Mouse (Mus musculus) cerebellum, adult 11-12 months (tissue): Measurements from ENCODE around the gene a.

Experiments
- DNase-seq: peaks from one replicate; pipeline ENCODE4 v3.0.0; 2022

Gene a

GRCm38 (mm10) chr2:154785284-154785683, 5.9 kb upstream of the a start:
- no peak for DNase-seq

- DNase-seq, result no peak
Measured at GRCm38 (mm10) chr2:154786187-154786586, 5.0 kb upstream of the a start.

GRCm38 (mm10) chr2:154786776-154787175, 4.4 kb upstream of the a start:
- DNase-seq, result no peak

DNA sequence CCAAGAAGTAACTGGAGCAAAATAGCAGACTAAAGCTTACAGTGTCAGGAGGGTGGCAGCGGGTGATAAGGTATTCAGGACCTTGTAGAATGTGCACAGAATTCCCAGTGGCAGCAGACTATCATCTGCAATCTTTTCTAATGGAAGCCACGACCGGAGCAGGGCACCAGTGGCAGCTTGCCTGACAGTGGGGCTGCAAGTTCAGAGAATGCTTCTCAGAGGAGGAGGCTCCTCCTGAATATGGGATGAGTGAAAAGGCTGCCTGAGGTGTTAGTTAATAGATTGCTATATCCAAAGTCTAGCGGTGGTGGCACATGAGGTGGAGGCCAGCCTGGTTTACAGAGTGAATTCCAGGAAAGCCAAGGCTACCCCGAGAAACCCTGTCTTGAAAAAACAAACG, 1.8 kb upstream of the a start:
- DNase-seq, result peak; percentile 34

GRCm38 (mm10) chr2:154789977-154790655, 1.1 kb upstream of the a start:
- peak; percentile 46 for DNase-seq

DNA sequence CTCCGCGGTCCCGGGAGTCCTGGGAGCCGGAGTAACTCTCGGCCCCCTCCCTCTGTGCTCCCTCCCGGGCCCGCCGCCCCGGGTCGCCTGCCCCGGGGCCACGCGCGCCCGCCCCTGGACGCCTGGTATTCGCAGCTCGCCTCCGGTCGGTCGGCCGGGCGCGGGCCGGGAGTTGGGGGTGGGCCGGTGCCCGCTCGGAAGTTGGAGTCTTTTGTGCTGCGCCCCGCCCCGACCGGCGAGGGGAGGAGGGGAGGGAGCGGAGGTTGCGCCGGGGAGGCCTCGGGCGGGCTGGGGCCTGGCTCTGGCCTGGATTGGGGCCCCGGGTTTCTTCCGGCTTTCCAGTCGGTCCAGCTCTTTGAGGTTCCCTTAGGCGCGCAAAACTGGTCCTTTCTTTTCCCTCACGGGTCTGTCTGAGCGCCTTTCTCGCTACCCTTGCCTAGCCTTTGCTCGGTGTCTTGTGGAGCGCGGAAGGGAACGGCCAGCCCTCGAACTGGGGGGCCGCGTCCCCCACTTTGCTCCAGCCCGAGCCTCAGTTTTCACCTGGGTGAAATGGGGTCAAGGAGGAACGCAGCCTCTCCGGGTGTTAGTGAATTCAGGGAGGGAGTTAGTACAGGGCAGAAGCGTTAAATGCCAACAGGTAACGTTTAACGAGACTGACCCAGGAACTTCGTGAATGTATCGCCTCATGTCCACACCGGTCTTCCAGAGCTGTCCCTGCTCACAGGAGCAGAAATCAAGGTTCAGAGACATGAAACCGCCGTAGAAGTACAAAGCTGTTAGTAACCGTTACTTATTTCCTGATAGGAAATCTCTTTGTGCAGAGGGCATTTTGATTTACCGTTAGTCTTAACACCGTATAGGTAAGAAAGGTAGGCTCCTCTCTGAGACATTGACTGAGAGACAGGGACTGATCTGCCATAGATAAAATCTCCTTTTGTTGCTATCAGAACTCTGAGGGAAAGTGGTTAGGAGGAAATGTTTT, 750 bp downstream of the a start:
- DNase-seq, result peak; percentile 77

DNA sequence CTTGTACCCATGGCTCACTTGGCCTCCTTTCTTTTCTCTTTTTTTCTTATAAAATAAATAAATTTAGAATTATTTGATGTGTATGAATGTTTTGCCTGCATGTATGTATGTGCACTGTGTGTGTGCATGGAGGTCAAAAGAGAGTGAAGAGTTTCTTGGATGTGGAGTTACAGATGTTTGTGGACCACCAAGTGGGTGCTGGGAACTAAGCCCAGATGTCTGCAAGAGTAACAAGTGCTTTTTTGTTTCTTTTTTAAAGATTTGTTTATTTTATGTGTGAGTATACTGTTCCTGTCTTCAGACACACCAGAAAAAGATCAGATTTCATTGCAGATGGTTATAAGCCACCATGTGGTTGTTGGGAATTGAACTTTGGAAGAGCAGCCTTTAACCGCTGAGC, 12.2 kb downstream of the a start:
- no peak for DNase-seq

- DNase-seq, result no peak
Measured at GRCm38 (mm10) chr2:154803845-154804244, 12.6 kb downstream of the a start.

GRCm38 (mm10) chr2:154807689-154808088, 16.5 kb downstream of the a start:
- DNase-seq, result no peak

GRCm38 (mm10) chr2:154809107-154809762, 18.0 kb downstream of the a start:
- no peak for DNase-seq

DNA sequence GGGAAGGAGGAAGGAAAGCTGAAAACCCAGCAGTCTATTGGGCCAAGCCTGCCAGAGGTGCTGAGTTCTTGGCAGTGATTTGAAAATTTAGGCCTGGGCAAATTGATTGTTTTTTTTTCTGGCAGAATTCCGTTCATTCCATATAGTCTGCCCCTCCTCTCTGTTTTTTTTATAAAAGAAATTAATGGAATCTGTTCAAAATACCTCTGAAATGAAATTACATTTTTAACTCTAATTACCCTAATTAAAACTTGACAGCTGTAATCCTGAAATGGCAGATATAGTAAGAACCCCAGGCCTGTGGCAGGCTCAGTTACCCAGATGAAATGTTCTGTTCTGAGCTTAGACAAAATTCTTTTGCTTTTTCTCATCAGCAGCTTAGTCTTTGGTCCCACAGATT, 19.6 kb downstream of the a start:
- DNase-seq, result no peak

DNA sequence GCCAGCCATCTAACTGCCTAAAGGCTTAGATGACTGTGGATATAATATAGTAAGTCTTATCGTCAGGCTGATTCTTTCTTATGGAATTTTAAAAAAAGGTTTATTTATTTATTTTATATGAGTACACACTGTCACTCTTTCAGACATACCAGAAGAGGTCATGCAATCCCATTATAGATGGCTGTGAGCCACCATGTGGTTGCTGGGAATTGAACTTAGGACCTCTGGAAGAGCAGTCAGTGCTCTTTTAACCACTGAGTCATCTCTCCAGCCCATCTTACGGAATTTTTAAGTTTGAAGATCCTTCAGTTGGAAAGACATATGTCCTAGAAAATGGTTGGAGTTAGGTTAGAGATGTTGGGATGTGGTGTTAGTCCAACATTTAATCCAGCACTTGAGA, 22.2 kb downstream of the a start:
- DNase-seq, result no peak

DNA sequence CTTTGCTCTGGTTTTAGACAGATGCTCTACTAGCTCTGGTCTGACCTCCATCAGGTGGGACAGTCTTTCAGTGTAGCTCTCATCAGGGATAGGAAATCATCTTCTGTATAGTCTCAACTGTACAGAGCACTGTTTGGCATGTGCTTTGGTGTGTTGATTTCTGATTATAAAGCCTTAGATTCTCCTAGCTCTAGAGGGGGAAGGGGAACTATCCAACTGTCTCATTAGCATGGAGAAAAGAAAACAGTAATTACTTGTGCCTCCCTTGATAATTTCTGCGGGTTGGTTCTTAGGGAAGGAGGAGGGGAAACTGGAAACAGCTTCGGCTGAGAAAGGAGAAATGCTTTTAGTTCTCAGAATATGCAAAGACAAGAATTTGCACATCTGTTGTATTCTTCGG, 25.9 kb downstream of the a start:
- DNase-seq, result no peak

- no peak for DNase-seq
Measured at GRCm38 (mm10) chr2:154817788-154818187, 26.6 kb downstream of the a start.

DNA sequence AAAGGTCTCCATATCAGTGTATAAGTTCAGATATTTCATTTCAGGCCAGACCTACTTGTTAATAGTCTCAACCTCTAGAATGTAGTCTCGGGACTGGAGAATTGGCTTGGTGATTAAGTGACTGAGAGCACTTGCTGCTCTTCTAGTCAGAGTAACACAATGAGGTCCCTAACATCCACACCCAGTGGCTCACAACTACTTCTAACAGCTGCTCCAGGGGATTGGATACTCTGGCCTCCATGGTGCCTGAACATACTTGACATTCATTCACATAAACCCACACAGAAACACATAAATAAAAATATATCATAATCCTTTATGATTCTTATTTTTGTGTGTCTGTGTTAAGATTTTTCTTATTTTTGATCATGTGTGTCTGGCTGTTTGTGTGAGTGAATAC, 27.4 kb downstream of the a start:
- no peak for DNase-seq

GRCm38 (mm10) chr2:154820346-154820745, 29.1 kb downstream of the a start:
- no peak for DNase-seq

GRCm38 (mm10) chr2:154826054-154826538, 34.9 kb downstream of the a start:
- no peak for DNase-seq

DNA sequence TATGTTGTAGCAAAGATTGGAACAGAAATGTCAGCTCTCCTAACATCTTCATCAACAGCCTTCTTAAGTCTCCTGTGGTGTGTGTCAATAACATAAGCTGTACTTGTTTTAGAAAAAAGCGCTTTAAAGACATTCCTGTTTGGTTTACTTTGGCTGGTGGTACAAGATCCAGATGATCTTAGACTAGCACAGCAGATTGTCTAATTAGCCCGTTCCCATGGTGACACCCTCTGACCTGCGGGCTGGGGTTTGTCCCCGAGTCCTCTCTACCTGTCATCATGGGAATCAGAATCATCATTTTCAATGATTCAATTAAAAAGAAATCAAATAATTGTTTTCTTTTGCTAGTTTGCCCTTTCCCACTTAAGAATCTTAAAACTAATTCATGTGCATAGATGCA, 36.3 kb downstream of the a start:
- DNase-seq, result no peak

DNA sequence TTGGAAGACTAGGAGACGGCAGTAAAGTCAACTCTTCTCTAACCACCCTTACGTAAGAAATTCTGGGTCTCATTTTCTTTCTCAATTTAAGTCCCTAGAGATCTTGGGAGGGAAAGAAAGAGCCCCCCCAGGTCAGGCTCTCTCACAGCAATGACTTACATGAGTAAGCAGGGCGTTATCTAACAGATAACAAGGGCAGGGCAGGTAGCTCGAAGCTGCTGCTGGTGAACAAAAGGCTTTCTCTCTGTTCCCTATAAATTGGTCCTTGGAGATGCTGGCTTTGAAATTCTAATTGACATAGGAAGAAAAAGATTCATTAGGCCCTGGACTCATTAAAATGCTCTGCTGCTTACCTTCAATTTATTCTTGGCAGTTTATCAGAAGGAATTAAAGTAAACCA, 41.3 kb downstream of the a start:
- DNase-seq, result no peak

- DNase-seq, result peak; percentile 71
Measured at GRCm38 (mm10) chr2:154834149-154834865, 43.1 kb downstream of the a start.

DNA sequence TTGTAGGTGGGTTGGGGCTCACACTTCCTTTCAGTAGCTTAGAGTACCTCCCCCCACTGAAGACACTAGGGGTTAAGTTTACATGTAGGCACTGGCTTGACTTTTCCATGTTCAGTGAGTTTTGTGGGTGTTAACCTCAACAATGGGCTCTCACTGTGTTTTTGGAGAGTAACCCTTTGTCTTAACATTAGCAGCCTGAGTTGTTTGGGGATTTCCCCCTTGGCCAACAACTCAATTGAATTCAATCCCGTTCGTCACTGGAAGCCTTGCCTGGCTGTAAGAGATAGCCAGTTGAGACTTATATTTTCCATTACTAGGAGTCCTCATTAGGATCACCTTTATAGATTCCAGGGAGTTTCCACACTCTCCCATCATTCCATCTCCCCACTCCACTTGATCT, 45.3 kb downstream of the a start:
- no peak for DNase-seq

GRCm38 (mm10) chr2:154848086-154848485, 56.9 kb downstream of the a start:
- no peak for DNase-seq

GRCm38 (mm10) chr2:154855383-154855782, 64.2 kb downstream of the a start:
- DNase-seq, result peak; percentile 52
